Mouse (Mus musculus): ENCODE measurements at regions not wholly inside any gene's neighbourhood (a gene's known extent, or its start where the extent isn't known, plus 50 kb on each side); places are given as distances from the start of the nearest gene placed in this dataset.

GRCm38 (mm10) chr6:79619991-79620390 lies 197.7 kb upstream of the Gm20594 start:
- DNase-seq (ENCODE audit: low spot score in 2 of 2): no peak

DNA sequence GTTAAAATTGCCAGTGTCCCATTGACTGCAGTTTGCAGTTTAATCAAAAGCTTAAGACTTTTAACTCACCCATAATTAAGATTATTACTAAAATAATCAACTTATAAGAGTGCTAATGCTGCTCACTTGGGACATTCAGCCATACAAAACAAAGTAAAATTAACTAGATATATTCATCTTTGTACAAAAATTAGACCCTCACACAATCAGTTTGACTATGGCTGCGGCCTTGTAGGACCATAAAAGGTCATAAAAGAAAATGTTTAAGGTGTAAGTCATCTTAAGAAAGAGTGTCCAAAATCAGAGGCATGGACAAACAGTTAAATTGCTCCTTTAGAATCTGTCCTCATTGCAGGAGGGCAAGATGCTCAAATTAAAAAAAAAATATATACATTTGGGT lies 186.0 kb upstream of the Gm20594 start:
- peak in 1 of 2 experiments; percentile 14 for DNase-seq (ENCODE audit: low spot score in 2 of 2)

GRCm38 (mm10) chr6:79651286-79651685 lies 166.4 kb upstream of the Gm20594 start:
- no peak for DNase-seq (ENCODE audit: low spot score in 2 of 2)
